Mouse (Mus musculus) hindbrain, embryonic 13.5 days (tissue): ENCODE measurements around the gene Hrh3. TPM values are rescaled to one million over a fixed set of nuclear protein-coding genes. Genes with fewer than 3 reads are reported as not detected.

Experiments
- ATAC-seq: fragments of 200-750 bp; cut with Nextera tagmentation; 2 replicates; pipeline ENCODE4 v1.8.0; 2017; ENCODE audit warnings: moderate TSS enrichment; ENCODE audit not compliant: low FRiP score
- H3K27ac ChIP-seq: fragments of 300-500 bp; sonication (generic); 2 replicates; pipeline ENCODE4 v1.5.1; 2015; ENCODE audit warnings: inconsistent platforms, mild to moderate bottlenecking, moderate library complexity
- H3K27me3 ChIP-seq: fragments of 300-500 bp; sonication (generic); 2 replicates; pipeline ENCODE4 v1.6.1; 2015; ENCODE audit warnings: mild to moderate bottlenecking, inconsistent platforms
- H3K36me3 ChIP-seq: fragments of 300-500 bp; sonication (generic); 2 replicates; pipeline ENCODE4 v1.6.1; 2015; ENCODE audit warnings: mild to moderate bottlenecking, inconsistent platforms
- H3K4me1 ChIP-seq: fragments of 300-500 bp; sonication (generic); replicated peaks from 2 replicates; pipeline ENCODE4 v1.6.1; 2015; ENCODE audit warnings: inconsistent platforms
- H3K4me2 ChIP-seq: fragments of 300-500 bp; sonication (generic); 2 replicates; pipeline ENCODE4 v1.6.1; 2015; ENCODE audit warnings: inconsistent platforms, mild to moderate bottlenecking, moderate library complexity
- H3K4me3 ChIP-seq: fragments of 300-500 bp; sonication (generic); 2 replicates; pipeline ENCODE4 v1.5.1; 2015; ENCODE audit warnings: mild to moderate bottlenecking, inconsistent platforms
- H3K9ac ChIP-seq: fragments of 300-500 bp; sonication (generic); 2 replicates; pipeline ENCODE4 v1.6.1; 2015; ENCODE audit warnings: mild to moderate bottlenecking, inconsistent platforms
- H3K9me3 ChIP-seq: fragments of 300-500 bp; sonication (generic); 2 replicates; pipeline ENCODE4 v1.6.1; 2016; ENCODE audit warnings: inconsistent platforms
- WGBS: fragments of 180-500 bp; shearing (Covaris S2); methylation state at CpG from one replicate; pipeline ENCODE4 v1.1.7; 2015; 5-methylcytosine and 5-hydroxymethylcytosine counted together
- polyA plus RNA-seq: library from polyadenylated mRNA; unstranded; fragments of >200 nt; fragmentation: Nextera tagmentation; extraction: Ambion mirVana; gene quantifications from 2 replicates; pipeline ENCODE4 v1.2.1, GENCODE M21; 2015

Hrh3 gene
- polyA plus RNA-seq, 1 experiment from 2014 or later = 3.1 TPM

- peak within 1 kb of the TSS; percentile 94 for H3K9ac ChIP-seq
- ATAC-seq = peak; percentile 97
- H3K4me2 ChIP-seq = peak within 1 kb of the TSS; percentile 97
- H3K27me3 ChIP-seq = no peaks in the 10 kb centered on the region
- whole genome bisulfite sequencing = under 1% methylated on average over 54 of the region's 55 CpGs
- H3K27ac ChIP-seq = peak within 1 kb of the TSS; percentile 91
- H3K36me3 ChIP-seq = peaks cover 8% of the 10 kb centered on the region
- H3K9me3 ChIP-seq = no peaks in the 10 kb centered on the region
- H3K4me3 ChIP-seq = peak within 1 kb of the TSS; percentile 87
- H3K4me1 ChIP-seq = peaks cover 59% of the 10 kb centered on the region
Measured at GRCm38 (mm10) chr2:180118661-180119438, 14.6 kb upstream of the Hrh3 start, which contains the start of gene Osbpl2. Gene Osbpl2, plus strand, starts transcription at chr2:180119306.

GRCm38 (mm10) chr2:180117485-180118194 lies 13.4 kb upstream of the Hrh3 start:
- H3K4me2 ChIP-seq = peak overlapping the region; percentile 97
- H3K9me3 ChIP-seq = no peaks in the 10 kb centered on the region
- peak; percentile 29; the same call in 1 of the 2 replicates for ATAC-seq
- 8% methylated on average over 13 of the region's 13 CpGs for WGBS
- peak overlapping the region; percentile 91 for H3K27ac ChIP-seq
- no peaks in the 10 kb centered on the region for H3K36me3 ChIP-seq
- no peak overlapping the region; the same call in 1 of the 2 replicates for H3K4me3 ChIP-seq
- H3K27me3 ChIP-seq = no peaks in the 10 kb centered on the region
- H3K9ac ChIP-seq = peak overlapping the region; percentile 51; the same call in 1 of the 2 replicates
- peaks cover 60% of the 10 kb centered on the region for H3K4me1 ChIP-seq

GRCm38 (mm10) chr2:180116741-180117484 lies 12.6 kb upstream of the Hrh3 start:
- no peaks in the 10 kb centered on the region for H3K36me3 ChIP-seq
- WGBS = 67% methylated on average over 8 of the region's 8 CpGs

GRCm38 (mm10) chr2:180116081-180116493 lies 11.8 kb upstream of the Hrh3 start:
- Histone ChIP-seq H3K27ac (no peak overlapping the region), H3K36me3 (no peaks in the 10 kb centered on the region), H3K9me3 (no peaks in the 10 kb centered on the region), H3K4me2 (no peak overlapping the region), H3K27me3 (no peaks in the 10 kb centered on the region), H3K4me3 (no peak overlapping the region), H3K9ac (no peak overlapping the region), H3K4me1 (peaks cover 60% of the 10 kb centered on the region)
- no peak for ATAC-seq
- 80% methylated on average over 10 of the region's 10 CpGs for WGBS

More at GRCm38 (mm10) chr2:180116741-180117484, 12.6 kb upstream of the Hrh3 start:
- Histone ChIP-seq H3K4me2 (peak overlapping the region; percentile 97; the same call in 1 of the 2 replicates), H3K27ac (peak overlapping the region; percentile 91), H3K27me3 (no peaks in the 10 kb centered on the region), H3K9me3 (no peaks in the 10 kb centered on the region), H3K9ac (no peak overlapping the region), H3K4me3 (no peak overlapping the region), H3K4me1 (peaks cover 60% of the 10 kb centered on the region)
- no peak for ATAC-seq

GRCm38 (mm10) chr2:180115279-180115678 lies 11.0 kb upstream of the Hrh3 start:
- no peak overlapping the region for H3K4me2 ChIP-seq
- peaks cover 58% of the 10 kb centered on the region for H3K4me1 ChIP-seq
- H3K27me3 ChIP-seq = no peaks in the 10 kb centered on the region
- WGBS = 44% methylated on average over 6 of the region's 6 CpGs
- H3K27ac ChIP-seq = peak overlapping the region; percentile 64
- ATAC-seq = no peak
- no peaks in the 10 kb centered on the region for H3K9me3 ChIP-seq
- no peak overlapping the region for H3K4me3 ChIP-seq
- H3K36me3 ChIP-seq = no peaks in the 10 kb centered on the region
- no peak overlapping the region for H3K9ac ChIP-seq

DNA sequence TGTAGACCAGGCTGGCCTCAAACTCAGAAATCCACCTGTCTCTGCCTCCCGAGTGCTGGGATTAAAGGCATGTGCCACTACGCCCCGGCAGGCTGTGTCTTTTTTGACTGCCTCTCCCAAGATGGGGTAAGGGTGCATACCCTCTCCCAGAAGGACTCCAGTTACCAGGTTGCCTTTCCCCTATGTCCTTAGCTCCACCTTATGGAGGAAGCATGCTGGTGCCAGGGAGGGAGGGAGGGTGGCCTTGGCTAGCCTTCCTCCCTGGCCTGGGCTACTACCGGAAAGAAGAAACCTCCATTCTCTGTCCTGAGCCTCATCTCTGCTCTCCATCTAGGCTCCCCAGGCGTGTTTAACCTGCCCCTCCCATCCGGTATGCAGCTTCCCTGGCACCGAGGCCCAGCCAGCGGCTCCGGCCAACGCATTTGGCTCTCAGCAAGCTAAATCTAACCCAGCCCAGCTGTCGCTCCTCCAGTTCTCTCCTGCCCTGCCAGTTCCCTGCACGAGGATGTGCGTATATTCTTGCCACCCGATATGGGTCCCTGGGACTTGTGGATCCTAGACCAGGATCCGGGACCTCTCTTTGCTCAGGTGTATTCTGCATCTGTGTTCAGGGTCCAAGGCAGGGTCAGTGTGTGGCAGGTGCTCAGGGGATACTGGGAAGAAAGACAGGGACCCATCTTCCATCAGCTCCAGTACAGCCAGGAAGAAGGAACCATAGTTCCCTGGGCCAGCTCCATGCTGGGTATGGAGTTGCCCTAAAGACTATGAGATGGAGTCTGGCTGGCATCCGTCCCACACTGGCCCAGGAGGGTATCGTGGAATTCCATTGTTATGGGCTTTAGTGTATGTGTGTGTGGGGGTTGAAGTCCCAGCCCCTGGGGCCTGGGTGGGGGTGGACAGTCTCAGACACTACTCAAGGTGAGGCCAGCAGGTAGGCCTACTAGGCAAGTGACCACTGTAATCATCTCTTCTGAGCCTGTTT lies 9.9 kb upstream of the Hrh3 start:
- Histone ChIP-seq H3K27me3 (no peaks in the 10 kb centered on the region), H3K9ac (peak overlapping the region; percentile 19; the same call in 1 of the 2 replicates), H3K4me3 (no peak overlapping the region), H3K27ac (peak overlapping the region; percentile 64), H3K4me2 (no peak overlapping the region), H3K4me1 (peaks cover 52% of the 10 kb centered on the region), H3K9me3 (no peaks in the 10 kb centered on the region), H3K36me3 (no peaks in the 10 kb centered on the region)
- no peak for ATAC-seq
- 53% methylated on average over 17 of the region's 17 CpGs for WGBS

- Histone ChIP-seq H3K9ac (no peak overlapping the region), H3K4me3 (no peak overlapping the region), H3K36me3 (no peaks in the 10 kb centered on the region), H3K27me3 (peaks cover 27% of the 10 kb centered on the region), H3K4me2 (no peak overlapping the region), H3K9me3 (no peaks in the 10 kb centered on the region), H3K27ac (no peak overlapping the region), H3K4me1 (peaks cover 28% of the 10 kb centered on the region)
- no peak for ATAC-seq
- 65% methylated on average over 6 of the region's 6 CpGs for WGBS
Measured at GRCm38 (mm10) chr2:180108285-180108684, 4.0 kb upstream of the Hrh3 start.

DNA sequence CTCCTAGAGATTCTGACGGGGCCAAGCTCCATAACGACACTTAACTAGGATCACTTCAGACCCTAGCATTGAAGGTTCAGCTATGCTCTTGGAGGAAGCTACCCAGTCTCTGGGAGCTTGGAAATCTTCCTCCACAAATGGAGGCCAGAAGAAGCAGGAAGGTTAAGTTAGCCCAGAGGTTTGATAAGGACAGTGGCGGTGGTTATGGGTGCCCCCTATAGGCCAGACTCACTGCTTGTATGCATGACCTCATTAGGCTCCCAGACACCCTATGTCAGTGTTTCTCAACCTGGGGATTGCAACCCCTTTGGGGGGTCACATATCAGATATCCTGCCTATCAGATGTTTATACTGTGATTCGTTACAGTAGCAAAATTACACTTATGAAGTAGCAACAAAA lies 2.8 kb upstream of the Hrh3 start:
- H3K9ac ChIP-seq = no peak overlapping the region
- H3K27me3 ChIP-seq = peaks cover 39% of the 10 kb centered on the region
- peaks cover 40% of the 10 kb centered on the region for H3K4me1 ChIP-seq
- no peaks in the 10 kb centered on the region for H3K36me3 ChIP-seq
- 61% methylated on average over 4 of the region's 4 CpGs for WGBS
- H3K4me2 ChIP-seq = no peak overlapping the region
- no peak for ATAC-seq
- no peaks in the 10 kb centered on the region for H3K9me3 ChIP-seq
- H3K4me3 ChIP-seq = no peak overlapping the region
- no peak overlapping the region for H3K27ac ChIP-seq

DNA sequence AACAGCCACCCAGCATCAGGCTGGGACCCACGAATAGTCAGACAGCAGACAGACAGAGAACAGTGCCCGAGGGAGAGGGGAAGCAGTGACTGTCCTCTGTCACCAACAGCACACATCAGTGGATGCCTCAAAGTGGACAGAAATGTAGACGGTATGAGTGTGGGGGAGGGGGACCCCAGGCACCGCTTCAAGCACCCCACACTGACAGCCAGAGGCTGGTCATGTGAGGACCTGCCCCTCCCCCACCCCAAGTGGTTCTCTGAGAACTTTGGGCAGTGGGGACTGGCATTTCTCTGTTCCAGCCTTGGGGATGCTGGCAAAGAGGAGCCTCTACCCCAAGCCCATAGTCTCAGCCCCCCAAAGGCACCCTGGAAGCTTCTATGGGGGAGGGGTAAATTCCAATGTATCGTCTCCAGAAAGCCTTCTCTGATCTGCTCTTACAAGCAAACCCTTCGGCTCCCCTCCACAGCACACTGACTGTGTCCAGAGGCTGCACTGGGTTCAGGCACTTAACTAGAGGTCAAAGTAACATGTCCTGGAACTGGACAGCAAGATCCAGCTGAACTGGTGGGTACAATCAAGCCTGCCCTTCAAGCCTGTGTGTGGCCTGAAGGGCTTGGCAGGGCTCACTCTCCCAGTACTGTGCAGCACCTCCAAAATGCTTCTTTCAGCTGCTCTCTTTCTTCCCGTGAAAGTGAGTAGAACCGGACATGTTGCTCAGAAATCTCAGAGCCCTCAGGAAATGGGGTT lies 1.3 kb upstream of the Hrh3 start:
- WGBS = 25% methylated on average over 8 of the region's 8 CpGs
- Histone ChIP-seq H3K4me2 (peak overlapping the region; percentile 95; the same call in 1 of the 2 replicates), H3K9ac (no peak overlapping the region), H3K4me1 (peaks cover 41% of the 10 kb centered on the region), H3K36me3 (no peaks in the 10 kb centered on the region), H3K4me3 (no peak overlapping the region; the same call in 1 of the 2 replicates), H3K27ac (no peak overlapping the region), H3K9me3 (no peaks in the 10 kb centered on the region), H3K27me3 (peaks cover 54% of the 10 kb centered on the region)
- no peak for ATAC-seq

- Histone ChIP-seq H3K9me3 (no peaks in the 10 kb centered on the region), H3K27me3 (peaks cover 62% of the 10 kb centered on the region), H3K9ac (peak overlapping the region; percentile 74), H3K36me3 (no peaks in the 10 kb centered on the region), H3K4me2 (peak overlapping the region; percentile 95), H3K27ac (peak overlapping the region; percentile 8; the same call in 1 of the 2 replicates), H3K4me1 (peaks cover 45% of the 10 kb centered on the region), H3K4me3 (peak overlapping the region; percentile 57)
- WGBS = 10% methylated on average over 24 of the region's 24 CpGs
- ATAC-seq = peak; percentile 18; the same call in 1 of the 2 replicates
Measured at GRCm38 (mm10) chr2:180104659-180105377, 530 bp upstream of the Hrh3 start.
